Mouse (Mus musculus) CH12.LX (cell line): ENCODE measurements around the gene Cish.

Experiments used
- CTCF ChIP-seq, 2 experiments: IDR thresholded peaks in 1 of 2; conservative IDR thresholded peaks in 1 of 2; 2 replicates each; pipeline ENCODE4 v1.5.1; 2011 to 2012; ENCODE audit warnings: low read depth in 2 of 2, low read length in 2 of 2, improper control_type of control experiment in 1 of 2, inconsistent platforms in 1 of 2, mild to moderate bottlenecking in 1 of 2, moderate library complexity in 1 of 2
- GABPA ChIP-seq: IDR thresholded peaks from 2 replicates; pipeline ENCODE4 v1.6.1; 2012; ENCODE audit warnings: low read depth, low read length, improper control_type of control experiment, inconsistent platforms; ENCODE audit not compliant: insufficient replicate concordance
- HCFC1 ChIP-seq: IDR thresholded peaks from 2 replicates; pipeline ENCODE4 v1.6.1; 2012; ENCODE audit warnings: low read depth, mild to moderate bottlenecking, inconsistent platforms, low read length, improper control_type of control experiment
- IRF4 ChIP-seq: IDR thresholded peaks from 2 replicates; pipeline ENCODE4 v1.6.1; 2014; ENCODE audit warnings: low read depth, mild to moderate bottlenecking, inconsistent platforms, low read length, improper control_type of control experiment
- MEF2A ChIP-seq: IDR thresholded peaks from 2 replicates; pipeline ENCODE4 v1.6.1; 2014; ENCODE audit warnings: low read depth, mild to moderate bottlenecking, inconsistent platforms, low read length, improper control_type of control experiment, borderline replicate concordance
- POLR2A ChIP-seq: IDR thresholded peaks from 2 replicates; pipeline ENCODE4 v1.6.1; 2011; ENCODE audit warnings: low read depth, mild to moderate bottlenecking, improper control_type of control experiment, low read length
- POLR2AphosphoS2 ChIP-seq: IDR thresholded peaks from 2 replicates; pipeline ENCODE4 v1.6.1; 2011; ENCODE audit warnings: low read depth, low read length, improper control_type of control experiment
- USF2 ChIP-seq: conservative IDR thresholded peaks from 2 replicates; pipeline ENCODE4 v1.6.1; 2011; ENCODE audit warnings: low read depth, low read length, improper control_type of control experiment
- ZC3H11A ChIP-seq: IDR thresholded peaks from 2 replicates; pipeline ENCODE4 v1.6.1; 2012; ENCODE audit warnings: low read depth, mild to moderate bottlenecking, inconsistent platforms, low read length, improper control_type of control experiment
- ZNF384 ChIP-seq: IDR thresholded peaks from 2 replicates; pipeline ENCODE4 v1.6.1; 2012; ENCODE audit warnings: low read depth, low read length, improper control_type of control experiment, inconsistent platforms

GRCm38 (mm10) chr9:107298059-107298780 lies 2.4 kb downstream of the Cish start:
- TF ChIP-seq CTCF (conservative IDR thresholded peaks at IDR 0.05 in 1 of 2, IDR thresholded peaks at IDR 0.05 in 1 of 2; ENCODE audit: low read depth in 2 of 2, low read length in 2 of 2) (no peak), POLR2A (no peak), ZNF384 (no peak), MEF2A (no peak), IRF4 (no peak), ZC3H11A (no peak), USF2 (no peak), GABPA (no peak), POLR2AphosphoS2 (no peak), HCFC1 (no peak)
